8 mouse cellular contexts compared by ENCODE assay signal in genomic region chr11:67921827-67922754, GRCm38 (mm10). TPM values are rescaled to one million over a fixed set of nuclear protein-coding genes. Genes with fewer than 3 reads are reported as not detected.
DNase-seq lines count a peak whose midpoint lies in the region; ATAC-seq and TF ChIP-seq lines count a peak whose summit lies in the region.

Usp43 (minus strand) TSS chr11:67922153.

- peak; percentile 63; the same call in 1 of the 2 replicates for ATAC-seq in forebrain, embryonic 12.5 days (ENCODE audit: low FRiP score)
- ATAC-seq in megakaryocyte-erythroid progenitor cell, adult 5-6 weeks (replicated peaks; ENCODE audit: low FRiP score, low TSS enrichment, poor library complexity, severe bottlenecking) = peak; percentile 43; the same call in 1 of the 2 replicates

- TF ChIP-seq POLR2A in small intestine, adult 2 months (IDR thresholded peaks at IDR 0.05; ENCODE audit: low read depth, low read length) = peak; percentile 55

- H3K27ac ChIP-seq in forebrain, embryonic 12.5 days = no peak within 1 kb of the TSS
- H3K27ac ChIP-seq in small intestine, adult 2 months (ENCODE audit: insufficient read depth, low read depth, low read length) = peak within 1 kb of the TSS; percentile 98

- H3K4me3 ChIP-seq in forebrain, embryonic 12.5 days (replicated peaks) = peak within 1 kb of the TSS; percentile 78
- peak within 1 kb of the TSS; percentile 91 for H3K4me3 ChIP-seq in small intestine, adult 2 months (ENCODE audit: low read depth, low read length)

- peak within 1 kb of the TSS; percentile 69 for H3K9ac ChIP-seq in forebrain, embryonic 12.5 days

- intact Hi-C loops in heart, postnatal 14 days (cut with DNase I) = loop anchor here (2.0 kb wide), 1 partner anchor 25 kb away; no protein-coding TSS in a partner anchor

- WGBS in forebrain, embryonic 12.5 days = under 1% methylated on average over 79 of the region's 80 CpGs
- WGBS in large intestine, adult 2 months = 2% methylated on average over 75 of the region's 80 CpGs
- 2% methylated on average over 79 of the region's 80 CpGs for WGBS in small intestine, adult 2 months

- peak; percentile 8 to 31 for DNase-seq in spleen, postnatal 10 days (ENCODE audit: low spot score in 2 of 2)
- DNase-seq in spleen, adult 18-20 months = no peak
- DNase-seq in heart, postnatal 14 days = peak; percentile 72 to 79
- peak; percentile 77 for DNase-seq in large intestine, adult 2 months (ENCODE audit: low read depth, low spot score)
- DNase-seq in layer of hippocampus, adult 8-10 months (ENCODE audit: low spot score in 2 of 2) = no peak

- peak within 1 kb of the TSS; percentile 100 for H3K4me2 ChIP-seq in forebrain, embryonic 12.5 days

- no peak for TF ChIP-seq CTCF in small intestine, adult 2 months (IDR thresholded peaks at IDR 0.05; ENCODE audit: extremely low read depth, insufficient read length, insufficient replicate concordance, low read depth, low read length)

- no peaks in the 10 kb centered on the region for H3K36me3 ChIP-seq in forebrain, embryonic 12.5 days (replicated peaks)
- H3K36me3 ChIP-seq in small intestine, adult 2 months (ENCODE audit: control insufficient read depth, insufficient read depth, low read length) = no peaks in the 10 kb centered on the region

- peaks cover 17% of the 10 kb centered on the region for H3K4me1 ChIP-seq in forebrain, embryonic 12.5 days
- peaks cover 9% of the 10 kb centered on the region for H3K4me1 ChIP-seq in small intestine, adult 2 months (ENCODE audit: control insufficient read depth, insufficient read depth, insufficient read length, low read length)

- H3K27me3 ChIP-seq in forebrain, embryonic 12.5 days = peaks cover 39% of the 10 kb centered on the region
- H3K27me3 ChIP-seq in small intestine, adult 2 months (ENCODE audit: control insufficient read depth, insufficient read depth, low read length) = no peaks in the 10 kb centered on the region

- no peaks in the 10 kb centered on the region for H3K9me3 ChIP-seq in forebrain, embryonic 12.5 days

RNA-seq across cellular contexts. Expression of gene Usp43, which starts in this region (rescaled TPM):
- polyA plus RNA-seq in forebrain, embryonic 12.5 days (2016; fragmentation: Nextera tagmentation; extraction: Ambion mirVana) = 0.64 and 0.77 TPM in 2 replicates
- 1 to 10 TPM; 3.3 to 3.4 TPM for total RNA-seq in heart, postnatal 14 days (2021)
- polyA plus RNA-seq in large intestine, adult 2 months (2012; rRNA removed) = 12.9 and 19.4 TPM in 2 replicates
- total RNA-seq in megakaryocyte-erythroid progenitor cell, adult 5-6 weeks (2014; fragmentation: Nextera tagmentation) = not detected in 2 replicates
- not detected in 2 replicates for total RNA-seq in megakaryocyte-erythroid progenitor cell, adult 5-6 weeks (2017)
- 7.8 and 17.3 TPM in 2 replicates for polyA plus RNA-seq in small intestine, adult 2 months (2012; rRNA removed)
- 1 to 10 TPM in 3 of 4 experiments, under 1 TPM in 1; 0.74 to 1.4 (median 1.0) TPM for total RNA-seq in layer of hippocampus, adult 8-10 months (2022)

Comparison
In these comparisons a context has a peak if more than half of its experiments do, and no peak if none do; other contexts are left out.
1. DNase-seq: peak in spleen, postnatal 10 days (2 of 2), heart, postnatal 14 days (2 of 2) and large intestine, adult 2 months (single experiment); none in spleen, adult 18-20 months (0 of 2) and layer of hippocampus, adult 8-10 months (0 of 2).
2. Peak in ATAC-seq, H3K4me3 ChIP-seq, H3K9ac ChIP-seq and H3K4me2 ChIP-seq in forebrain, embryonic 12.5 days; RNA of the gene not detected or under 1 TPM.
3. Peak in ATAC-seq in megakaryocyte-erythroid progenitor cell, adult 5-6 weeks; RNA of the gene not detected or under 1 TPM.